Mouse (Mus musculus): ENCODE data around the gene Akt3.

GRCm38 (mm10) chr1:177190358-177190757 is 67.6 kb downstream of the Akt3 start:
- TF ChIP-seq CTCF (IDR thresholded peaks at IDR 0.05; ENCODE audit: extremely low read depth, insufficient read depth, insufficient read length, insufficient replicate concordance) (no peak), POLR2A (IDR thresholded peaks at IDR 0.05; ENCODE audit: low read depth, low read length) (no peak)

Data from spleen, adult 2 months (tissue).